Mouse (Mus musculus) spleen, adult 18-20 months (tissue): Measurements from ENCODE around the gene Glmp.
"Not testable (repeated sequence)": the region's sequence is repeated elsewhere in the genome, so short reads cannot be mapped to it uniquely, and the experiment has no call there.

Experiments
- DNase-seq, 2 experiments: peaks; one replicate each; pipeline ENCODE4 v3.0.0; 2022; ENCODE audit warnings: mixed read lengths in 2 of 2

Gene Glmp

DNA sequence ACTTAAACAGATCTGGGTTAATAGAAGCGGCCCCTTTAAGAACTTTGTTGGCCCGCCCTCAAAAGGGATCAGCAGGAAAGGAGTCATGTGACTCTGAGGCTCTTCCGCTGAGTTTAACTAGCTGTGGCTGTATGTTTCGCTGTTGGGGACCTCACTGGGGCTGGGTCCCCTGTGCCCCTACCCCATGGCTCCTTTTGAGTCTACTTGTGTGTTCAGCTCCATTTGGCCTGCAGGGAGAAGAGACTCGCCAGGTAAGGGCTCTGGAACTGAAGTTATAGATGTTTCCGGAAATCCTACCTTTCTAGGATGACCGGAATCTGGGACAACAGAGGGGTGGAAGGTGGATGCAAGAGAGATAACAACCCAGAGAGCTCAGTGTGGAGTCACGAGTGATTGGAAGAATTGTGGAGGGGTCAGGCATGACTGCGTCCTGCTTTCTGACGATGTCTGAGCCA lies at the start of gene Glmp:
TSS of gene Glmp (plus strand) at position 73 of the 455 bp plus-strand sequence.
- peak in 1 of 2 experiments; percentile 43 for DNase-seq

DNA sequence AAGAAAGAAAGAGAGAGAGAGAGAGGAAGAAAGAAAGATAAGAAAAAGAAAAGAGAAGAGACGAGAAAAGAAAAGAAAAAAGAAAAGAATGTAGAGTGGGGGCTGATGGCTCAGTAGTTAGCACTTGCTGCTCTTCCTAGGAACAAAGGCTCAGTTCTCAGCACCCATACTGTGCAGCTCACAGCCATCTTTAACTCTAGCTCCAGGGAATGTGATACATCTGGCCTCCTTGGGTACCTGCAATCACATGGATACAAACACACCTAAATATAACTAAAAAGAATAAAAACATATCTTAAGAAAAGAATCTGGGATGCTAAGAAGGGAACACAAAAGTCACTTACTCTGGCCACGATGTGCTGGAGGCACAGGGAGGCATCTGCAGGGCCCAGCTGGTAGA lies 48.7 kb upstream of the Glmp start:
- DNase-seq, result no peak

GRCm38 (mm10) chr3:88276529-88277143 lies 48.2 kb upstream of the Glmp start:
- no peak for DNase-seq

- DNase-seq, result no peak
Measured at GRCm38 (mm10) chr3:88280035-88280434, 44.8 kb upstream of the Glmp start.

DNA sequence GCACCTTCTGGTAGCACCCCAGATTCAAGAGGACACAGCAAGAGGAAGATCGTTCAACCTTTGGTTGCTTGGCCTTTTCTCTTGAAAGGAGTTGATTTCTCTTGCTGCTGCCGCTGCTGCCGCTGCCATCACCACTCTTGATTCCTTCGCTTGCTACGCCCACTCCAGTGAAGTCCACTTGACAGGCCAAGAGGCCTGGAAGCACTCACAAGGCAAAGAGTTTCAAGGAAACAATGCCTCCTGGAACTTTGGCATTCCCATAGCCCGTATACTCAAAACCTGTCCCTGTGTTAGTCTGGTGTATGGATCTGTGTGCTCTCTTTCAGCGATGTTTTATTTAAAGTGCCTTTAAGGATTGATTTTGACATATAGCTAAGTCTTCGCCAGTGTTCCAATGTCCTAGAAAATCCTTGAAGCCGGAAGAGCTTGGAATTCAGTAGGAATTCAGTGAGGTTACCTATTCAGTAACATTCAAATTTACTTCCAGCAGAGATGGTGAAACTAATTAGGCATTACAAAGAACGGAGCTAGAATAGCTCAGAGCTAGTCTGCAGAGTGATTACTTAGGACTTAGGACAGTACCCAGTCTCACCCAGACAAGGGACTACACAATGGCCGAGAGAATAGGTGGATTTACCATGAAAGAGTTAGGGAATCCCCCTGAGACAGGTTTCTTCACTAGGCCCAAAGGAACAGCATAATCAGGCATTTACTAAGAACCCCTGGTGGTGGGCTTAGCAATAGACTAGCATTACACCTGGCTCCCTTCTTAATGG lies 43.5 kb upstream of the Glmp start:
- DNase-seq, result not testable (repeated sequence)

DNA sequence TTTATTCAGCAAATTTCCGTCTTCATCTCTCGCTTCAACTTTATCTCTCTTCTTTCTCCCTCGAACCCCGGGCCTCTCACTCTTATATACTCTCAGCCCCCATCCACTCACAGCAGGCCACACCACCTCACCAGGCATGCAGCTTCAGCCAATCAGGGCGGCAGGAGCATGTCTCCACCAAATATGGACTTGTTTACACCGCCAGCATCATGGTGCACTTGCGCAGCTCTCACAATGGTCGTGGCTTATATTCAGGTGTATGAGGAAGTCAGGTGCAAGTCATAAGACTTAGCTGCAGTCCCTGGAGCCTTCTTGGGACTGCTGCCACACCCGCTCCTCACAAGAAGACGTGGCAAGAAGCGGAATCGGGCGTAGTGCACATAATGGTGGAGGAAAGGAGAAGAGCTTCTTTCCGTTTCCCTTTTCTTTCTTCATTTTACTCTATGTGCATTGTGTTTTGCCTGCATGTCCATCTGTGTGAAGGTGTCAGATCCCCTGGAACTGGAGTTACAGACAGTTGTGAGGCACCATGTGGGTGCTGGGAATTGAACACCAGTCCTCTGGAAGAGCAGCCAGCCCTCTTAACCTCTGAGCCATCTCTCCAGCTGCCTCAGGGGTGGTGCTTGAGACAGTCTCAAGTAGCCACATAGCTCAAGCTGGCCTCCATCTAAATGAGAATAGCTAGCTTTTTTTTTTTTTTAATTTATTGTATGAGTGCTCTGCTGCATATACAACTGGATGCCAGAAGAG lies 39.8 kb upstream of the Glmp start:
- not testable (repeated sequence) for DNase-seq

DNA sequence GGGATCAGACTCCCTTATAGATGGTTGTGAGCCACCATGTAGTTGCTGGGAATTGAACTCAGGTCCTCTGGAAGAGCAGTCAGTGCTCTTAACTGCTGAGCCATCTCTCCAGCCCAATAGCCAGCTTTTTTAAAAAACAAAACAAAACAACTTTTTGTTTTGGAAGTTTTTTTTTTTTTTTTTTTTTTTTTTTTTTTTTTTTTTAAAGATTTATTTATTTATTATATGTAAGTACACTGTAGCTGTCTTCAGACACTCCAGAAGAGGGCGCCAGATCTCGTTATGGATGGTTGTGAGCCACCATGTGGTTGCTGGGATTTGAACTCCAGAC lies 39.3 kb upstream of the Glmp start:
- not testable (repeated sequence) for DNase-seq

- DNase-seq, result no peak
Measured at GRCm38 (mm10) chr3:88287110-88287509, 37.7 kb upstream of the Glmp start, which contains the start of gene Gm38392. TSS of gene Gm38392 (minus strand) at chr3:88287210.

DNA sequence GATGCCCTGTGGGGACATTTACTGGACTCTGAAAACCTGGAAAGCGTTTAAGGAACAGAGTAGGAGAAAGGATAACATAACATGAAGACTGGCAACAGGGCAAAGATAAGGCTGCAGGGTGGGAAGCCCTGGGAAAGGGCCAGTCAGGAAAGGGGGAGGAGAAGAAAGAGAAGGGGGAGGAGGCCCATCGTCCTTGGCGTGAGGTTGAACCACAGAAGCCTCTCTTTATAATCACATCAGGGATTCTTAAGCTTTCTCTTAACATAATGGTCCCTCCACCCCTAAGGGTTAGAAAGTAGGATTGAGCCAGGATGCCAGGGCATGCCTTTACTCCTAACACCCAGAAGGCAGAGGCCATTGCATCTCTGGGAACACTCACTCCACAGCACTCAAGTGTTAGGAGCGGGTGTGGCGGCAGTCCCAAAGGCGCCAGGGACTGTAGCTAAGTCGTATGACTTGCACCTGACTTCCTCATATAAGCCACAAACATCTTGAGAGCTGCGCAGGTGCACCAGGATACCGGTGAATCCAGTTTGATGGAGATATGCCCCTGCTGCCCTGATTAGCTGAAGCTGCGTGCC lies 36.6 kb upstream of the Glmp start:
- DNase-seq, result not testable (repeated sequence)

DNA sequence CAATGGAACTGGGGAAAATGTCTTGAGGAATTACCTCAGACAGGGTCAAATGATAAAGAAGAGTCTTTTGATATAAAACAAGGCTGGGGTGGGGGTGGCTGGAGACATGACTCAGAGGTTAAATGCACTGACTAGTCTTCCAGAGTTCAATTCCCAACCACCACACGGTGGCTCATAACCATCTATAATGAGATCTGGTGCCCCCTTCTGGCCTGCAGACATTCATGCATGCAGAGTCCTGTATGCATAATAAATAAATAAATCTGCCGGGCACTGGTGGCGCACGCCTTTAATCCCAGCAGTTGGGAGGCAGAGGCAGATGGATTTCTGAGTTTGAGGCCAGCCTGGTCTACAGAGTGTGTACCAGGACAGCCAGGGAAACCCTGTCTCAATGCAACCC lies 32.9 kb upstream of the Glmp start:
- peak in 1 of 2 experiments; percentile 24 for DNase-seq

DNA sequence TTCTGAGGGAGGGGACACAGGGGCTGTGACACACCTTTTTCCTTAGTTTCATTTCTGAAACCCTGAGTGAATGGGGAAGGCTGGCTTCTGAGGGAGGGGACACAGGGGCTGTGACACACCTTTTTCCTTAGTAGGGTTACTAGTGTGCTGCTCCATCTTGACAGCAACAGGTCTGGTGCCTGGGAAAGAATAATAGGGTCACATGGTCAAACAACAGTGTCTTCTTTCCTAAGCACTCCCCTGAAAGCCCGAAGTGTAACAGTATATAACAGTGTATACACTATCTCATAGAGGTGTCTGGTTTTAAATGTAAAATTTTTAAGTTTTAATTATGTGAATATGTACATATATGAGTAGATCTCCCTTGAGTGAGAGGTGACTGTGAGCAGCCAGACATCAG lies 29.6 kb upstream of the Glmp start:
- DNase-seq, result not testable (repeated sequence)

DNA sequence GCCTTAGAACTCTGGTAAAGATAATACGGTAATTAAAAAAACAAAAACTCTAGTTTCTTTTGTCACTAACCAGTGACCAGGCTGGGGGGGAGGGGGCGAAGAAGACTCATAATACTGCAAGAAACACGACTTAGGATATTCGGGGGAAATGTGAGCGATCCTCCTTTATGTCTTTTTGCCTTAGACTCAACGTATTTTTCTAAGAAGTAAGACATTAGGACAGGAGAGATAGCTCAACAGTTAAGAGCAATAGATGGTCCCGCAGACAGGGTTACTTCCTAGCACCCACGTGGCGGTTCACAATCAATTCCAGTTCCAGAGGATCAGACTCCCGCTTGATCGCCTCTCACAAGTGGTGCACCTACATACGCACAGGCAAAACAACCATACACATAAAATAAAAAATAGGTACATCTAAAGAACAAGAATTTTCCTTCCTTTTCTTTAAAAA lies 28.7 kb upstream of the Glmp start:
- DNase-seq, result no peak

DNA sequence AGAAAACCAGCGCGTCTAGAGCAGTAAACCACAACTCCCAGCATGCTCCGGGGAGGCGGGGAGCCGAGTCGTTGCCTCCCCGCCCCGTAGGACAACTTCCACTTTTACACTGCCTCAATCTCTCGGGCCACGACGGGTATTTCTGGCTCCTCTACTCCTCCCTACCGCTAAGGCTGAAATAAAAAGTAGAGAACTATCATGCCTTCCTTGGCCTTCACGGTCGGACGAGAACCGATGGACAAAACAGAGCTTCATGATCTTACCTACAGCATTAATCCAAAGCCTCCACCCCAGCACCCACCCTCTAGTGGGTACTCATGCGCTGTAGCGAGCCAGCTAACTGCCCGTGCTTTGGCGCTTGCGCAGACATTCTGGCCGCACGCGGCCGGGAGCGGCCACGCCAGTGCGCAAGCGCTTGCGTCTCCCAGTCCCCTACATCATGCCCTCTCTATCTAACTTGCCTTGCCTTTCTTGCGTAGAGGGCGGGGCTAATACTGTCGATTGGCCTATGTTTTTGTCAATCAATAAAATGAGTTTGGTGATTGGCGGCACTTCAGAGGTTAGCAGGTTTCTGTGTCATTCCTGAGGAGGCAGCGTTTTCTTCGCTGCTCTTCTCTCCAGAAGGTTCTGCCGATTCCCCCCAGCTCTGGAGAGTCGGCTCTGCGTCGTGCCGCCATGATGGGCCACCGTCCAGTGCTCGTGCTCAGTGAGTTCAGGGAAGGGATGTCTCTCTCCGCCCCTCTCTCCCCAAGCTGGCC lies 28.1 kb upstream of the Glmp start, which contains the start of the genes Tsacc and Cct3:
TSS of gene Tsacc (minus strand) at position 439 of the 758 bp plus-strand sequence.
TSS of gene Cct3 (plus strand) at position 556 of the 758 bp plus-strand sequence.
- peak; percentile 84 to 91 for DNase-seq

- DNase-seq, result no peak
Measured at GRCm38 (mm10) chr3:88297321-88297851, 27.4 kb upstream of the Glmp start.

- DNase-seq, result no peak
Measured at GRCm38 (mm10) chr3:88299172-88299571, 25.7 kb upstream of the Glmp start.

DNA sequence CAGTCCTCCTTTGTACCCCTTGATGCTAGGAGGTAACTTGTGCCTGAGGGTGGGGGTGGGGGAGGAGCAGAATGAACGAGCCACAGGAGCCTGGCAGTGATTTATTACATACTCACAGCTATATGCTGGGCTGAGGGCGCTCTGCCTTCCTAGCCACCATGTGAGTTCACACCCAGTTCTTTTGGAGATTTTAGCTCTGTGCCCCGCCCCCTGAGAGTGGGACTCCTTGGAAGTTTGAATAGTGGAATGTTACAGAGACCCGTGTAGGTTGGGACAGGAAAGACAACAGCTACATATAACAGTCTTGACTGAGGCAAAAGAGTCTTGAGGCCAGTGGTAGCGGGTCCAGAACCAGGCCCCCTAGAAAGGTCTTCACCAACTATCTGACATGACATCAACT lies 4.1 kb downstream of the Glmp start:
- DNase-seq, result no peak

GRCm38 (mm10) chr3:88331282-88331681 lies 6.5 kb downstream of the Glmp start:
- peak in 1 of 2 experiments; percentile 52 for DNase-seq

DNA sequence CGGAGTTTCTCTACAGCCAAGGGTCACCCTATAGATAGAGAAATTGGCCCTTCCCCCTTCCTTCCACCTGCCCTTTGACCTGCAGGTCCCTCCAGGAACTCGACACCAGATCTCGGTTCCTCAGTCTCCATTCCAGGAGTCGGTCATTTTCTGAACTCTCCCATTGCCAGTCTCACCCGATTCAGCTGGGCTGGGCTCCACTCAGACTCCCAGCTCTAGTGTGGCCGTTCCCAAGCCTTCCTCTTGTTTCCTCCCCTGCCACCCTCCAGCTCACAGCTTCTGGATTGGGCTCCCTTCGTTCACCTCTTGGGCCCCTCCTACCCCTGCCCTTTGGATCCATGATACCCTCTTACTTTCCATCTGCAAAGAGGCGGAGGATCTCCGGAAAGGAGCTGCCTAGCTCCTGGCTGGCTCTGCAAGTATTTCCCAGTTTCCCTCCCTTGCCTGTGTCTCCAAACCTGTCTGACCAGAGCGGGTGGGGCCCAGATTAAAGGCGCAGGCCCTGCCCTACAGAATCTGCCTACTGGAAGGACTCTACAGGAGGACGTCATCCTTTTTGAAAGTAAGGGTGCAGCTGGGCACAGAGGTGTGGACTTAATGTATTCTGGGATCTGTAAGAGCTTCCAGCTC lies 9.3 kb downstream of the Glmp start:
- DNase-seq, result no peak

GRCm38 (mm10) chr3:88334902-88335435 lies 10.1 kb downstream of the Glmp start:
- DNase-seq, result no peak

DNA sequence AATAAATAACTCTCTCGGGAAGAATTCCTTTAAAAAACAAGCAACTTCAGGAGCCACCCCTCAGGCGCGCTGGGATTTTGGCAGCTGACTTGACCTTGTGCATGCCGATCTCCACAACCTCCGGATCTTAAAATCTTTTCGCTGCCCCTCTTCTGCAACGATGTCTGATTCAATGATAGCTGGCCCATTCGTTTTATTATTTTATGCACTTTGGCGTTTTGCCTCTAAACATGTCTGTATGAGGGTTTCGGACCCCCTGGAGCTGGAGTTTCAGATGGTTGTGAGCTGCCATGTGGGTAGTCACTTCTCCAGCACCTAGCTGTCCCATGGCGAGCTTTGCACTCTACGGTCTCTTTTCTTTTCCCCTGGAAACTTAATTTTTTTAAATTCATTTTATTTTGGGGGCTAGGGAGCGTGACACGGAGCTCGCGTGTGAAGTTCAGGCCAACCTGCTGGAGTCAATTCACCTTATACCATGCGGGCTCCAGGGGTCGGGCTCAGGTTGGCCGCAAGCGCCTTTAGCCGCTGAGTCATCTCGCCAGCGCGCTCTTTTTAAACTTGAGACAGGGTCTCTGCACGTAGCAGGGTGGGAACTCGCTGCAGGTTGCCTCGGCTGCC lies 10.7 kb downstream of the Glmp start:
- no peak for DNase-seq
